Mouse (Mus musculus) CH12.LX (cell line): ENCODE data around the gene Ctsl. TPM values are rescaled to one million over a fixed set of nuclear protein-coding genes. Genes with fewer than 3 reads are reported as not detected.

ENCODE experiments used
- DNase-seq: peaks from one replicate; pipeline ENCODE4 v3.0.0-alpha.2; 2013; ENCODE audit errors: extremely low read depth
- H3K27ac ChIP-seq: 2 replicates; pipeline ENCODE4 v1.5.1; 2012; ENCODE audit warnings: low read depth, mild to moderate bottlenecking, control low read depth, moderate library complexity; ENCODE audit not compliant: insufficient read depth
- H3K27me3 ChIP-seq: replicated peaks from 2 replicates; pipeline ENCODE3; 2012; ENCODE audit warnings: inconsistent platforms
- H3K36me3 ChIP-seq, 2 experiments: replicated peaks in 1 of 2; 2 replicates each; pipeline versions ENCODE3 to v1.6.1; 2012; ENCODE audit warnings: inconsistent platforms in 1 of 2, low read length in 1 of 2, mild to moderate bottlenecking in 1 of 2, mixed read lengths in 1 of 2, moderate library complexity in 1 of 2; ENCODE audit not compliant: control insufficient read depth in 1 of 2, insufficient read depth in 1 of 2
- H3K4me1 ChIP-seq, 2 experiments: 2 replicates each; pipeline ENCODE4 v1.6.1; 2012; ENCODE audit warnings: inconsistent platforms in 1 of 2, moderate library complexity in 1 of 2; ENCODE audit not compliant: insufficient read depth in 2 of 2, control insufficient read depth in 1 of 2
- H3K4me2 ChIP-seq: 2 replicates; pipeline ENCODE4 v1.6.1; 2012; ENCODE audit warnings: low read depth, mild to moderate bottlenecking, control low read depth; ENCODE audit not compliant: poor library complexity, insufficient read depth, severe bottlenecking
- H3K4me3 ChIP-seq, 3 experiments: fragments of 150-350 bp in 1 of 3; sonication (generic) in 1 of 3; replicated peaks in 1 of 3; 2 replicates each; pipeline versions ENCODE3 to v1.5.1; 2011 to 2012; ENCODE audit warnings: low read depth in 2 of 3, low read length in 2 of 3, mild to moderate bottlenecking in 2 of 3, moderate library complexity in 2 of 3, control low read depth in 1 of 3, improper control_type of control experiment in 1 of 3, inconsistent platforms in 1 of 3, mixed read lengths in 1 of 3; ENCODE audit not compliant: poor library complexity in 1 of 3
- H3K79me2 ChIP-seq: replicated peaks from 2 replicates; pipeline ENCODE4 v1.6.1; 2012; ENCODE audit warnings: mild to moderate bottlenecking, moderate library complexity; ENCODE audit not compliant: control insufficient read depth, poor library complexity, insufficient read depth, severe bottlenecking; ENCODE audit errors: extremely low read depth
- H3K9ac ChIP-seq: 2 replicates; pipeline ENCODE4 v1.6.1; 2012; ENCODE audit warnings: low read depth, mild to moderate bottlenecking, control low read depth, moderate library complexity; ENCODE audit not compliant: insufficient read depth
- H3K9me3 ChIP-seq: replicated peaks from 2 replicates; pipeline ENCODE3; 2012; ENCODE audit warnings: low read length, inconsistent platforms, mixed read lengths
- BHLHE40 ChIP-seq: IDR thresholded peaks from 2 replicates; pipeline ENCODE4 v1.6.1; 2011; ENCODE audit warnings: mild to moderate bottlenecking, low read depth, low read length, improper control_type of control experiment
- CHD2 ChIP-seq: IDR thresholded peaks from 2 replicates; pipeline ENCODE4 v1.6.1; 2011; ENCODE audit warnings: low read length, improper control_type of control experiment
- CTCF ChIP-seq, 2 experiments: IDR thresholded peaks in 1 of 2; conservative IDR thresholded peaks in 1 of 2; 2 replicates each; pipeline ENCODE4 v1.5.1; 2011 to 2012; ENCODE audit warnings: low read depth in 2 of 2, low read length in 2 of 2, improper control_type of control experiment in 1 of 2, inconsistent platforms in 1 of 2, mild to moderate bottlenecking in 1 of 2, moderate library complexity in 1 of 2
- ETS1 ChIP-seq: conservative IDR thresholded peaks from 2 replicates; pipeline ENCODE4 v1.6.1; 2012; ENCODE audit warnings: low read depth, mild to moderate bottlenecking, inconsistent platforms, low read length, improper control_type of control experiment, moderate library complexity
- GABPA ChIP-seq: IDR thresholded peaks from 2 replicates; pipeline ENCODE4 v1.6.1; 2012; ENCODE audit warnings: low read depth, low read length, improper control_type of control experiment, inconsistent platforms; ENCODE audit not compliant: insufficient replicate concordance
- IRF4 ChIP-seq: IDR thresholded peaks from 2 replicates; pipeline ENCODE4 v1.6.1; 2014; ENCODE audit warnings: low read depth, mild to moderate bottlenecking, inconsistent platforms, low read length, improper control_type of control experiment
- JUN ChIP-seq: IDR thresholded peaks from 2 replicates; pipeline ENCODE4 v1.6.1; 2011; ENCODE audit warnings: low read depth, mild to moderate bottlenecking, low read length, improper control_type of control experiment, moderate library complexity; ENCODE audit not compliant: insufficient read depth
- JUND ChIP-seq: conservative IDR thresholded peaks from 2 replicates; pipeline ENCODE4 v1.6.1; 2011; ENCODE audit warnings: low read depth, low read length, improper control_type of control experiment
- MAZ ChIP-seq: IDR thresholded peaks from 2 replicates; pipeline ENCODE4 v1.6.1; 2012; ENCODE audit warnings: low read depth, mild to moderate bottlenecking, inconsistent platforms, low read length, improper control_type of control experiment, moderate library complexity
- MYC ChIP-seq: IDR thresholded peaks from 2 replicates; pipeline ENCODE4 v1.6.1; 2011; ENCODE audit warnings: low read depth, mild to moderate bottlenecking, improper control_type of control experiment, low read length
- NELFE ChIP-seq: IDR thresholded peaks from 2 replicates; pipeline ENCODE4 v1.6.1; 2011; ENCODE audit warnings: low read depth, low read length, improper control_type of control experiment
- NRF1 ChIP-seq: IDR thresholded peaks from 2 replicates; pipeline ENCODE4 v1.6.1; 2014; ENCODE audit warnings: low read depth, mild to moderate bottlenecking, inconsistent platforms, low read length, improper control_type of control experiment, moderate library complexity
- POLR2AphosphoS2 ChIP-seq: IDR thresholded peaks from 2 replicates; pipeline ENCODE4 v1.6.1; 2011; ENCODE audit warnings: low read depth, low read length, improper control_type of control experiment
- RAD21 ChIP-seq: IDR thresholded peaks from 2 replicates; pipeline ENCODE4 v1.6.1; 2011; ENCODE audit warnings: low read depth, mild to moderate bottlenecking, low read length, improper control_type of control experiment, moderate library complexity
- RCOR1 ChIP-seq: conservative IDR thresholded peaks from 2 replicates; pipeline ENCODE4 v1.6.1; 2012; ENCODE audit warnings: low read depth, mild to moderate bottlenecking, inconsistent platforms, low read length, improper control_type of control experiment
- TCF12 ChIP-seq: IDR thresholded peaks from 2 replicates; pipeline ENCODE4 v1.6.1; 2014; ENCODE audit warnings: low read depth, mild to moderate bottlenecking, inconsistent platforms, low read length, improper control_type of control experiment
- ZC3H11A ChIP-seq: IDR thresholded peaks from 2 replicates; pipeline ENCODE4 v1.6.1; 2012; ENCODE audit warnings: low read depth, mild to moderate bottlenecking, inconsistent platforms, low read length, improper control_type of control experiment
- ZNF384 ChIP-seq: IDR thresholded peaks from 2 replicates; pipeline ENCODE4 v1.6.1; 2012; ENCODE audit warnings: low read depth, low read length, improper control_type of control experiment, inconsistent platforms
- dilution Hi-C: fragments of 300-500 bp; cut with MboI; formaldehyde crosslinking; loops from 2 replicates; pipeline ENCODE4 v1.14.3; 2020; ENCODE audit warnings: low sequenced_read_pairs; ENCODE audit not compliant: extremely low pct_unique_long_range_greater_than_20kb, extremely low pct_ligation_motif_present
- in situ Hi-C: fragments of 300-500 bp; cut with MboI; formaldehyde crosslinking; loops from 3 replicates; pipeline ENCODE4 v1.14.3; 2019; ENCODE audit warnings: low sequenced_read_pairs, low pct_ligation_motif_present, low pct_unique_long_range_greater_than_20kb, mixed read lengths
- polyA plus RNA-seq: library from polyadenylated mRNA; unstranded; fragments of >175 nt; gene quantifications from 2 replicates; pipeline ENCODE4 v1.2.1, GENCODE M21; 2012; ENCODE audit warnings: low read depth; ENCODE audit not compliant: insufficient read length
- total RNA-seq, 2 experiments: library from RNA; depleted of rRNA; stranded (reverse); fragments of 300-350 nt in 1 of 2; fragments of >200 nt in 1 of 2; gene quantifications; 2 replicates each; pipeline ENCODE4 v1.2.3; 2012 to 2014

The Ctsl gene
- total and polyA plus RNA-seq, 3 experiments, result 0.89 to 6.5 (median 4.6) TPM

GRCm38 (mm10) chr13:64358476-64358875, 12.2 kb downstream of the Ctsl start:
- H3K27ac ChIP-seq, result no peak overlapping the region
- no peak for TF ChIP-seq RAD21
- no peak for TF ChIP-seq NELFE
- no peak for TF ChIP-seq CHD2
- no peak for TF ChIP-seq ZC3H11A
- no peak for TF ChIP-seq IRF4
- no peak for TF ChIP-seq POLR2AphosphoS2
- TF ChIP-seq NRF1, result no peak
- no peak for TF ChIP-seq GABPA
- no peak for TF ChIP-seq ZNF384
- no peaks in the 10 kb centered on the region for H3K9me3 ChIP-seq
- in situ Hi-C loops (no loop called here), dilution Hi-C loops (no loop called here)
- H3K9ac ChIP-seq, result no peak overlapping the region
- no peak overlapping the region for H3K4me3 ChIP-seq
- no peaks in the 10 kb centered on the region for H3K27me3 ChIP-seq
- no peaks in the 10 kb centered on the region for H3K79me2 ChIP-seq
- no peak for DNase-seq
- H3K4me2 ChIP-seq, result no peak overlapping the region
- H3K4me1 ChIP-seq, result no peaks in the 10 kb centered on the region
- no peaks in the 10 kb centered on the region for H3K36me3 ChIP-seq

- Histone ChIP-seq H3K4me1 (no peaks in the 10 kb centered on the region), H3K27me3 (no peaks in the 10 kb centered on the region), H3K4me2 (no peak overlapping the region), H3K4me3 (no peak overlapping the region), H3K79me2 (no peaks in the 10 kb centered on the region), H3K9ac (no peak overlapping the region), H3K9me3 (no peaks in the 10 kb centered on the region), H3K27ac (no peak overlapping the region), H3K36me3 (no peaks in the 10 kb centered on the region)
- no peak for DNase-seq
- in situ Hi-C loops, result no loop called here
- TF ChIP-seq CTCF (conservative IDR thresholded peaks at IDR 0.05 in 1 of 2, IDR thresholded peaks at IDR 0.05 in 1 of 2; ENCODE audit: low read depth in 2 of 2, low read length in 2 of 2), result no peak
- TF ChIP-seq ETS1, result no peak
- TF ChIP-seq MAZ, result no peak
- no peak for TF ChIP-seq NELFE
- TF ChIP-seq RCOR1, result no peak
- TF ChIP-seq JUN, result no peak
- no peak for TF ChIP-seq MYC
- no peak for TF ChIP-seq JUND
- no peak for TF ChIP-seq BHLHE40
- TF ChIP-seq TCF12, result no peak
- dilution Hi-C loops, result no loop called here
These were observed 13.3 kb downstream of the Ctsl start for GRCm38 (mm10) chr13:64357389-64357788.
